Mouse (Mus musculus) neutrophil, adult 83 days (primary cell): Measurements from ENCODE around the gene Pnpo. TPM values are rescaled to one million over a fixed set of nuclear protein-coding genes. Genes with fewer than 3 reads are reported as not detected.

Experiments used
- total RNA-seq, 2 experiments: library from RNA; stranded (reverse); gene quantifications; one replicate each; pipeline ENCODE4 v1.2.4; 2023

The Pnpo gene
- total RNA-seq, result 10 to 100 TPM; 13.3 to 14.2 TPM

GRCm38 (mm10) chr11:96943746-96944304 lies at the start of gene Pnpo:
Pnpo (minus strand) TSS chr11:96943986.

GRCm38 (mm10) chr11:96982859-96983258 lies 39.1 kb upstream of the Pnpo start, which contains the start of gene Sp2:
Sp2 (minus strand) TSS chr11:96982959.

GRCm38 (mm10) chr11:96928088-96928487 lies 15.7 kb downstream of the Pnpo start, which contains the start of gene Prr15l:
Prr15l (plus strand) TSS chr11:96928104.

GRCm38 (mm10) chr11:96916044-96916884 lies 27.5 kb downstream of the Pnpo start, which contains the start of gene Cdk5rap3:
Cdk5rap3 (minus strand) TSS chr11:96916496.

Other genes starting within 250 kb of the Pnpo start
- gene Snx11, start 166.4 kb downstream of the Pnpo start, total RNA-seq, result 10 to 100 TPM; 39.5 to 43.3 TPM
- 10 to 100 TPM; 36.8 to 37.3 TPM for gene Cbx1, start 154.9 kb downstream of the Pnpo start, total RNA-seq
- gene Nfe2l1, start 114.0 kb downstream of the Pnpo start, total RNA-seq, result 10 to 100 TPM; 40.3 to 46.2 TPM
- gene Copz2, start 94.1 kb downstream of the Pnpo start, total RNA-seq, result 1 to 10 TPM in 1 of 2 experiments, under 1 TPM in 1; 0.37 to 1.7 TPM
- gene Cdk5rap3, start 27.5 kb downstream of the Pnpo start, total RNA-seq, result 10 to 100 TPM; 40.4 to 40.6 TPM
- under 1 TPM in 1 of 2 experiments, not detected in 1; 0.22 TPM for gene Prr15l, start 15.9 kb downstream of the Pnpo start, total RNA-seq
- gene Sp2, start 39.0 kb upstream of the Pnpo start, total RNA-seq, result 10 to 100 TPM; 34.4 to 34.8 TPM
- under 1 TPM in 1 of 2 experiments, not detected in 1; 0.13 TPM for gene Sp6, start 69.4 kb upstream of the Pnpo start, total RNA-seq
- 1 to 10 TPM; 2.3 to 2.5 TPM for gene Scrn2, start 86.0 kb upstream of the Pnpo start, total RNA-seq
- gene Lrrc46, start 97.4 kb upstream of the Pnpo start, total RNA-seq, result under 1 TPM; 0.68 to 0.90 TPM
- 10 to 100 TPM; 42.0 to 46.7 TPM for gene Mrpl10, start 97.6 kb upstream of the Pnpo start, total RNA-seq
- gene Osbpl7, start 106.6 kb upstream of the Pnpo start, total RNA-seq, result 10 to 100 TPM; 21.7 to 24.6 TPM
- gene Tbx21, start 171.3 kb upstream of the Pnpo start, total RNA-seq, result not detected
- 10 to 100 TPM; 42.9 to 43.5 TPM for gene Tbkbp1, start 207.5 kb upstream of the Pnpo start, total RNA-seq
- gene Kpnb1, start 243.9 kb upstream of the Pnpo start, total RNA-seq, result 10 to 100 TPM; 95.6 to 95.7 TPM